Mouse (Mus musculus): ENCODE results near the gene Fto.

Fto gene

DNA sequence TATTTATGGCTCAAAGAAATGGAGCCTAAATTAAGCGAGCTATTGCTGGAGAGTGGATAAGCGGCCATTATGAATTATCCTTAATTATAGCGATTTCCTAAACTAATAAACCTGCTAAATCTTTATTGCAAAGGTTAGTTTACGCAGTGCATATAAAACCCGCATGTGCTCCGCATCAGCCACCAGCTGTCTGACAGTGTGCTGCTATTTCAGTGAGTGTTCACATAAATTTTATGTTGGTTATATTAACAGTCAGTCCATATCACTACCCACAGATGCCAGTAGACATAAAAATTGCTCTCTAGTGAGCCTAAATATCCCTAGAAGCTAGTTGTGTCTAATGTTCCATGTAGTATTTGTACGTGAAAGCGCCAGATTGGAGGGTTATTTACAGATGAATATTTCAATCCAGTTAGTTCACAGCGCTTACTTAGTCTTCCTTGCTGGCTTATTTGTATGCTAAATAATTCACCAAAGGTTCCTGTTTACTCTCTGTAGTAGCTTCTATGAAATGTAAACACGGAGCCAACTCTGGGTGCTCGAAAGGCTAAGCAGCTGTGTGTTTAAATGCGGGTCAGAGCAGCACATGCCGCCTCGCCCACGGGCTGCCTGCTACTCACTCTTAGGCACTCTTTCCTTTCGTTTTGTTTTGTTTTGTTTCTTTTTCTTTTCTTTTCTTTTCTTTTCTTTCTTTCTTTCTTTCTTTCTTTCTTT, 317.2 kb downstream of the Fto start:
- DNase-seq = no peak

- DNase-seq = peak; percentile 32
Observed at GRCm38 (mm10) chr8:91632411-91632810, 319.1 kb downstream of the Fto start.

- DNase-seq = no peak
Observed at GRCm38 (mm10) chr8:91635406-91635805, 322.1 kb downstream of the Fto start.

DNA sequence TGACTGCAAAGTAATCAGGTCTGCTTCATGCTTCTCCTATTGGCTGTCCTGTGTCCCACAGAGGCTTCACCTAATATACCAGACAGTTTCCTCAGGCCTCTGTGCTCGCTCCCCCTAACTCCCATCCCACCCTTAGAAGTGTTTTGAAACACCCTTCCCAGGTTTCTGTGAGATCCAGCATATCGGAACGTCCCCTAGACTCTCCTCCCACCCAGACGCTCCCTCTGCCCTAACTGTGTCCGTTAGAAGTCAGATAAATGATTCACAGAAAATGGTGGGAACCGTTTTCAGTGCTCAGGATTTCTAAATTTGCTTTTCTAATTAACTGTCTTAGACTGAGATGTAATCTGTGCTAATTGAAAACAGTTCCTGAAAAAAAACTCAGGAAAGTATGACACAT, 323.6 kb downstream of the Fto start:
- DNase-seq = no peak

DNA sequence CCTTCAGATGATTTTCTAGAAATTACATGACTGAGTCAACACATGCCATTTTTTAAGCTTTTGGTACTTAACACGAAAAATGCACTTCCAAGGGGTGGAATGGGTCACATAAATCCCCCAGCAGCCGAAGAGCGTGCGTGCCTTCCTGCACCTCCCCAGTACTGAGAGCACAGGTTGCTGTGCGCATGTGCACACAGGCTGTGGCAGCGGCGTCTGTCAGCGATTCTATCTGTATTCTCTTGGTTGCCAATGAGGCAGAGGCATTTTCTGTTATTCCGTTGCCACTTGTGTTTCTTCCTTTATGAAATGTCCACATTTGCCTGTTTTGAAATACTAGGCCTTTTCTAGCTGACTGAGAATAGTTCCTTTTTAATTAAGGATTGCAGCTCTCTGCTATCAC, 324.4 kb downstream of the Fto start:
- no peak for DNase-seq

DNA sequence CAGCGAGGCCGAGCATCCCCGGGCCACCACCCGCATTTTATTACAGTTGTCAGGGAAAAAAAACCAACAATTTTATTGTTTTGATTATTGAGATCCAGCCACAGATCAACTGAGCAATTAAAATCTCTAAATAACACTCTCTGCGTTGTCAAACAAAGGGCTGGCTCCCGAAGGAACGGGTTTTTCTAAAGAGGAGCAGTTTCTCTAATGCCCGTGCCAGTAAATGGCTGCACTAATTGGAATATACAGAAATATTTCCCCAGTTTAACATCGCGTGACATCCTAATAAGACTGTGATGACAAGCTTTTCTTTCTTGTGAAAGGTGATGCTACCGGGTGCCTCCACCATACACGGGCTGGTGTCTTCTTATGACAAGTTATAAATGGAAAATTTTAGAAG, 324.9 kb downstream of the Fto start:
- DNase-seq = no peak

DNA sequence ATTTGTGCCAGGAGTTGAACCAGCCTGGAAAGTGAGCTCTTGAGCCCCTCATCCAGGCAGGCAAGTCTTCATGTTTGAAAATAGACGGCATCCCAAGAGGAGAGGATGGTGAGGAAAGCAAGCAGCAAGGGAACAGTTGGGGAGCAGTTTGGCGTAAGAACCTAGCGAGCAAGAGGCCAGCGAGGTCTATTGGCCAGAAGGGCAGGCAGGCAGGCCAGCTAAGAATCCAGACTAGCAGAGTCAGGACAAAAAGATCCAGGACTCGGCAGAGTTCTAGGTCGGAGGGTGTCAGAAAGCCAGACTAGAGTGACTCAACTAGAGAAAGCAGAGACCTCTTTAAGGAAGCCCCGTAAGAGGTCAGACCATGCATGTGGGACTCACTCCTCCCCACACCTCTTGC, 327.1 kb downstream of the Fto start:
- DNase-seq = no peak

- DNase-seq = no peak
Observed at GRCm38 (mm10) chr8:91645484-91645883, 332.2 kb downstream of the Fto start.

DNA sequence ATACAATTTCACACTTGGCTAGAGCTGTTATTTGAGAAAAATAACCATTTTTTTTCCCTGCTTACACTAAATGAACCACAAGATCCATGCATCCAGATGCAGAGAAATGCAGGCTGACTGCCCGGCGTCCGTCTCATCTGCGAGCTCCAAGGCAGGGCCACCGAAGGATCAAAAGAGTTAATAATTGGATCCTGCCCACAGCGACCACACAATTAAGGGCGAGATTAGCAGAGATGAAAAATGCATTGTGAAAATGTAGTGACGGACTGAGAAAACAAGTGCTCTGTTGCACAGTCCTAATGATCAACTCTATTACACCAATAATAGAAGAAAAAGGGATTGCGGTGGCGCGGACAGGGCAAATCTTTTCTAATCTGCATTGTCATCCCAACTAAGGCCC, 334.6 kb downstream of the Fto start:
- DNase-seq = no peak

DNA sequence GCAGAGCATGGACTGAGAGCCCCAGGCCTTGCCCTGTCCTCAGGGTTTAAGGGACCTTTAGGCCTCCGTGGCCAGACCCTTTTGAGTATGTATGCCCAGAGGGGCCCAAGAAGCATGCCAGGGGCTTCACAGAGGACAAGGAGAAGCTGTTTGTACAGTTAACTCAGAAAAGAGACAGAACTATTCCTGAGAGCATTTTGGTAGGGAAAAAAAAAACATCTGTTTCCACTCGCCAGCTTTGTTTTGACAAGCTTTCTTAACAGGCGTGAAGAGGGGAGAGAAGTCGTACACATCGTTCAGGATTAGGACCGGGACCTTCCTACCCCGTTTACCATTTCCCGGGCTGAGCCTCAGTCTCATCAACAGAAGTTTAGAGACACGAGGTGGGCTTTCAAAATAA, 335.5 kb downstream of the Fto start:
- DNase-seq = no peak

DNA sequence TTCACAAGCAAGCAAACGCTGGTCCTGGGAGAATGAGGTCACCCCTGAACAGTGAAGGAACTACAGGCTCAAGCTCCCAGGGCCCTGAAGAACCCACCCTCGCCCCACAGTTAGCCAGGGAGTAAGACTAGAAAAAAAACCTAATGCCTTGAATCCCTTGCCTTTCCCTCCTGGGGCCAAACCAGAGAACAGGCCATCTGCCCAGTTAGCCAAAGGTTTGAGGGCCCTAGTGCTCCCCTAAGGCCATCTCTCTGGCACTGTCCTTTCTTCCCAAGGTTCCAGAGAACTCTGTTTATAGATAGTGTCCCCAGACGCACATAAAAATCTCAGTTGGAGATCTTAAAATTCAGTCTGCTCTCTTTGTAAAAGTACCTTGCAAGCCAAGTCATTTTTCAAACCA, 340.2 kb downstream of the Fto start:
- no peak for DNase-seq

- DNase-seq = no peak
Observed at GRCm38 (mm10) chr8:91657381-91657780, 344.1 kb downstream of the Fto start.

DNA sequence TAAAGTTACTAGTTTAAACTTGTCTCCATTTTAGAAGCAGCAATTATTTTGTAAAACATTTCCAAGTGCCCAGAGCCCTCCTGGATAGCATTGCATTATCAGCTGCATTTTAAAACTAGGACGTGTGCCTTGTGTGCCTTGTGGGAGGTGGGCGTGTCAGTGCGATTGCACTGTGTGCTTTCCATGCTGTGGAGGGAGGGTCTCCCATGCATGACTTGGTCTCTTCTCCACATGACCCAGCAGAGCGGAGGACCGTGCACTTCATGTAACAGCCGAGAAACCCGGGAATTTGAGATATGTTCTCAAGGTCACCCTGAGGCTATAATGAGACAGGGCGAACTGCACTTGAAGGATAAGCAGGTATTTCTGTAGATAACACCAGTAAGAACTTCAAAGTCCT, 347.6 kb downstream of the Fto start:
- no peak for DNase-seq

- DNase-seq = no peak
Observed at GRCm38 (mm10) chr8:91669461-91670071, 356.2 kb downstream of the Fto start.

GRCm38 (mm10) chr8:91676928-91677327, 363.6 kb downstream of the Fto start:
- peak; percentile 50 for DNase-seq

- no peak for DNase-seq
Observed at GRCm38 (mm10) chr8:91679451-91679850, 366.1 kb downstream of the Fto start.

GRCm38 (mm10) chr8:91680125-91680524, 366.8 kb downstream of the Fto start:
- DNase-seq = no peak

- DNase-seq = no peak
Observed at GRCm38 (mm10) chr8:91684596-91685317, 371.4 kb downstream of the Fto start.

- no peak for DNase-seq
Observed at GRCm38 (mm10) chr8:91685408-91685807, 372.1 kb downstream of the Fto start.

- DNase-seq = no peak
Observed at GRCm38 (mm10) chr8:91692056-91692721, 378.9 kb downstream of the Fto start.

DNA sequence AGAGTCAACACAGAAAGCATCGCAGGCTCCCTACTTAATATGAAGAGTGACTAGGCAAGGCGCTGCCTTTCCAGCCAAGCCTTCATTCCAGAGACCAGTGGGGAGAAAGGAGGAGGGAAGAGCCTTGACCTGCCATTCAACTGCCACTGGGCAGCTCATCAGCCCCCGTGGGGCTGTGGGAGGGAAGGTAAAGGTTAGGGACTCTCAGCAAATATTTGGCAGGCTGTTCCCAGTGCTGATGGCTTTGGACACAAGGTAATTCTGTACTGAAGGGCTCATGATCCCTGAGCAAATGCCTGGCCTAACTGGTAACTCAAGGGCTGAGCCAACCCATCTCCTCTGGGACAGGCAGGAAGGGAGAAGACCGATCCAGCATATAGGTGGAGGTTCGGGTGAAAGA, 393.2 kb downstream of the Fto start:
- DNase-seq = no peak

DNA sequence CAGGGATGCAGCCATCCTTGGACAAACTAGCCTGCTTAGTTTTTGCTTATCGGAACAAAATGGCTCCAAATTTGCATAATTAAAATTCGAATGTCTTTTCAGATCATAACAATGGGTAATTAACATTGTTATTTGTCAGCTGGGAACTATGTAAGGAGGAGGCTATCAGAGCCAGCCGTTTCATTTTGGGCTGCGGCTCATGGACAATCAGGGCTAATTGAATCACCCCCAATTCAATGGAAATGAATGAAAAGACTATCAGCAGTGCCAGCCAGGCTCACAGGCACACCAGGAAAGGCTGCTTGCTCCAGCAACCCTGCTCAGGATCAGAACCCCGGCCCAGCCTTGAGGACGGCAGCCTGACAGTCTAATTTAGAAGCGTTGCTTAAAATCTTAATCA, 395.3 kb downstream of the Fto start:
- DNase-seq = no peak

GRCm38 (mm10) chr8:91709768-91710167, 396.4 kb downstream of the Fto start:
- DNase-seq = no peak

DNA sequence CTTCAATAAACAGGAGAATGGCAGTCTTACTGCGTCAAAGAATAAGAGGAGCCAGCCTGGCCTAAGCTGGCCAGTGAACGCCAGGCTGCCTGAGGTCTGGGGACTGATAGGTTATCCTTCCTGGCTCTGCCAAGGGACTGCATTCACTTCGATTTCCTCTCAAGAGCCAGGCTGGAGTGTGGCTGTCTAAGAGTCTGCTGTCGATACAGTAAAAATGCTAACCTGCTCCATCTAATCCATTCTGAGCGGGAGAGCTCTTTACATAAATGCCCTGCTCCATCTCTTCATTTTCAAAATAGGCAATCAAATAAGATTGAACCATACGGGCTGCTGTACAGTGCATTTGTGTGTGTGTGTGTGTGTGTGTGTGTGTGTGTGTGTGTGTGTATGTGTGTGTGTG, 397.9 kb downstream of the Fto start:
- no peak for DNase-seq

Data from cerebellum, adult 11 months (tissue).